Mouse (Mus musculus) ovary, postnatal 10 days (tissue): ENCODE measurements around the gene Specc1.
A peak's percentile ranks its signal among the peaks of the same experiment; 100 is the strongest.
"Not testable (repeated sequence)": the region's sequence is repeated elsewhere in the genome, so short reads cannot be mapped to it uniquely, and the experiment has no call there.

ENCODE experiments used
- DNase-seq: peaks from one replicate; pipeline ENCODE4 v3.0.0; 2022; ENCODE audit warnings: low spot score

Specc1 gene

DNA sequence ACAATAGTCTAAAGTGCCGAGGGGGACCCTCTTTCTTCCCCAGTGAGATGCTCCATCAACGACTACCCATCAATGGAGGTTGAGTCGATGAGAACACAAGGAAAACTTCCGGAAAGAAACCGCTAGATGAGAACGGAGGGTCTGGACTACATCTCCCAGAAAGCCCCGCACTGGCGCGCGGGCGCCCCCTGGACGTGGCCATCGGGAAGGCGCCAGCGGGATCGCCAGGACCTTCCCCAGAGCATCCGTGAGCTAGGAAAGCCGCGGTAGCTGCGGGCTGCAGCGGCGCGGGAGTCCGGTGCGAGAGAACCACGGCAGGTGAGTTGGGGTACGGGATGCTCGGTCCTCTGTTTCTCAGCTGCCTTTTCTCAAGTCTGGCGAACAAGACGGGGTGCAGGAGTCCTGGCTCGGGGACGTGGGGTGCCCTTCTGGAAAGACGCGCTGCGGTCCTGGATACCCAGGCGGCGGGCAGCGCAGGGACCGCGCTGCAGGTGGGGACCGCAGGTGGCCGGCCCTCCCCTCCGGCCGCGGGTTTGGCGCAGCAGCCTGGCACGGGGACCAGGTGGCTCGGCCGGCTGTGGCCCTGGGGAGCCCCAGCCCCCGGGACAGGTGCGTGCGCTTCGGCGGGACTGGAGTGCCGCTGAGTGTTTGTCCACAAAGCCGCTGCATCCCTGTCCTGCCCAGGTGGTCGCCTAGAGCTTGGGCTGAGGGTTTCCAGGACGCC is at the start of gene Specc1:
Specc1 (plus strand) TSS at position 192 of the 724 bp plus-strand sequence.
- DNase-seq: peak; percentile 92

DNA sequence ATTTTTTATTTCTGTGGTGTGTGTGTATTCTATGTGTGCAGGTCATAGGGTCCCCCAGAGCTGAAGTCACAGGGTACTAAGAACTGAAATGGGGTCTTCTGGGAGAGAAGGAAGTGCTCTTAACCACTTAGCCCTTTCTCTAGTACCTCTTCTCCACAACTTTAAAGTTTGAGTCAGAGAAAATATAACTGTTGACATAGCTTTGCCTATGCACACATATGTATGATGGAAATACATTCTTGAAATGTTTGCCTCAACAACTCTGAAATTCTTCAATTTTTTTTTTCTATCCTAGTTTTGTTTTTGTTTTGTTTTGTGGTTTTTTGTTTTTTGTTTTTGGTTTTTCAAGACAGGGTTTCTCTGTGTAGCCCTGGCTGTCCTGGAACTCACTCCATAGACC is 48.2 kb upstream of the Specc1 start:
- DNase-seq: no peak

DNA sequence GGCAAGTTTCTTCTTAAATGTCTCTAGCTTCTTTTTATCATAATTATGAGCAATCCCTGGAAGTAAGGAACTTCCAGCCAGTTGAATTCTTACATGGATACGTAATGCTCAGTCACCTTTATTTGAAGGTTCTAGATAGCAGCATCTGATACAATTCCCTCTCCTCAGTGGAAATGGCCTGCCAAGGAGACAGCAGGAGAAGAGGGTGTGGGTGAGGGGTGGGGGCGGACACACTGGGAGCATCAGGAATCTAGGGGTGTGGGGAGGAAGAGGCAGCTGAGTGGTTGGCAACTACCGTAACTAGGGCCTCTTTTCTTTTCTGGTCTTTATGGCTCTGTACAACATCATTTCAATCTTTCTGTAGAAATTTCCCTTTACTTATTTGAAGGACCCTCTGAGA is 36.9 kb upstream of the Specc1 start:
- no peak for DNase-seq

DNA sequence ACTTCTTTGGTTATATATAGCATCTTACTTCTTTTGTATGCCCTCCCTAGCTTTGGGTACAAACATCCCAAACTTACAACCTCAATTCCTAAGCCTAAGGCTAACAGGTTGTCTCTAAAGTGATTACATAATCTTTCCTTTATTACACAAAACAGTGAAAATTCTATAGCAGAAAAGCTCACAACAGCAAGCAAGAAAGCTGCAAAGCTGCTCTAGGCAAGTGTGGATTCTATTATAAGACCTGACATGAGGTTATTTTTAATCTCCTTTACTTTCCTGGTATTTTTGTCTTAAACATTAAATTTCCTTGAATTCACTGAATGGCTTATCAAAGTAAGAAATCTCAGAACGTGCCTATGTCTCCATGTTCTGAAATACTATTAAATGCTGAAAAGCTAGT is 33.3 kb upstream of the Specc1 start:
- no peak for DNase-seq

DNA sequence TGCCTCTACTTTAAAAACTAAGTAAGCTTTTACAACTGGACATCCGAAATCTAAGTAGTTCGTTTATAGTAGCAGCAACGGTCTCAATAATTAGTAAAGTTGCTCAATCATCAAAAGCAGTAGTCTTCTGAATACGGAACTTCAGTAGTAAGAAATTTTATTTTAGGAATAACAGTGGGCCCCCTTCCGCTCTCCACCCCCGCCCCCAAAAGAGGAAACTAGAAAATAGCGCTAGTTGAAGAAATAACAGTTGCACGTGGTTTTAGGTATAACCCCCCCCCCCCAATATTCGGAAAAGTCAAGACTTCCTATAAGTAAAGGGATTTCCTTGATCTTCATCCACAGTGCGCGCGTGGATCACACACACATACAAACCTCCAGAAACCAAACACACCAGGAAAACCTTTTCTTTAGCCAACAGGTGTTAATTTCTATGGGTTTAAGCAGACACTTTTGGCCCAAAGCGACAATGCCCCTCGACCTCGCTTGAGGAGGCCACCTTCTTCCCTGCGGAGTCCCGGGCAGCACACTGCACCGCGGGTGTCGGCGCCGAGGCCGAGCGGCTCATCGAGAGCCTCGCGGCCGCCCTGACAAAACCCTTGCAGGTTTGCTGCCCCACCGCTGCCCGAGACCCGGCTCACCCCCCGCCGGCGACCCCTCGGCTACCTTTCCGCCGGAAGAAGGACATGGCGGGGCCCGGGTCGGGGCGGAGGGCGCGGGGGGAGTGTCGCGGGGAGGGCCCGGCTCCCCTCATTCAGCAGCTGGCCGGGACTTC is 27.1 kb upstream of the Specc1 start:
- peak; percentile 2 for DNase-seq

DNA sequence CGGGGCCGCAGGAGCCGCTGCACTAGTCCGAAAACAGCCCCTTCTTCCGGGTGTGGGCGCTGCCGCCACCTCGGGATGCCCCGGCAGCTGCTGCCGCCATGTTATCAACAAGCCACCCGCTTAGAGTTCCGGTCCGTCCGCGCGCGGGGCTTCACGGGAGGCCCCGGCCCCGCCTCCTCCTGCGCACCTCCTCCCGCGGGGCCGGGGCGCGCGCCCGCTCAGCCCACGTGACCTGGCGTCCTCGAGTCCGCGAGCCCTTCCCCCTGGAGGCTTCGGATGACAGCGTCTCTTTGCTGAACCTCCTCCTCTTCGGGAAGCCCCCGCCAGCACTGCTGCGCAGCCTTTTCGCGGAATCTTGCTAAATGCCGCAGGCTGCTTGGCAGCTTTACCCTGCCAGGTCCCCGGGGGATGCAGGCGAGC is 26.5 kb upstream of the Specc1 start, which contains the start of gene Akap10:
Akap10 (minus strand) TSS at position 155 of the 420 bp plus-strand sequence.
- DNase-seq: peak; percentile 82

DNA sequence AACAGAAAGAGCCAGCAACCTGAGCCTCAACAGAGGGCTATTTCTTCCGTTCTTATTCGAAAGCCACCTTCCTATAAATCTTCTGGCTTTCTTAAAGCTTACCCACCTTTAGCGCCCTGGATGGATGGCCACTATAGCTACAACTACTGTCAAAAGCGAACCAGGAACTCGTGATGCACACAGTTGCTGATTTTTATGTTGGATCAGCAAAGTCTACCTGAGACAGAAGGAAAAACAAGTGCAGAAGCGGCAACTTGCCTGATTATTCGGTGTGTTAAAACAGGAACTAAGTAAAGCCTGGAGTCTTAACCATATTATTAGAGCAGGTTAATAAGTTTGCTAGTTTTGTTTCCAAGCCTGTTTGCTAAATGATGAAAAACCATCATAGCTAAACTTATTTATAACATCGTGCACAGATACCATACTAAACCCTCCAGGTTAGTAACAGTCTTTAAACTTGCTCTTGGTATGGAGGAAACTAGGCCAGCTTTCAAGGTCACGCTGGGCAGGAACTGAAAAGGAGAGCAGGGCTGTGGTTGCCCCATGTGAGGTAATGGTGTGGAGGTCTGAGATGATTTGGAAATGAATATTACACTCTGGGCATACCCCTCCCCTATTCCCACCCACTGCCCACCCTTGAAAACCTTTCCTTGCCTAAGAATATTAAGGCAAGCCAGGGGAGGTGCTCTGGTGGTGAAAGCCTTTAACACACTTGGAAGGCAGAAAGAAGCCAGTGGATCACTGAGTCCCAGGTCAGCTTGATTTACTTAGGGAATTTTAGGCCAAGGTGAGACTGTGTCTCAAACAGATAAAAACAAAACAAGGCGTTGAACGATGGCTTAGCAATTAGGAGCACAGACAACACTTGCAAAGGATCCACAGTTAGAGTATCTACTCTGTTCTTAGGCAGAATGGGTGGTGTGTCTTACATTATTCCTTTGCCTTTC is 25.6 kb upstream of the Specc1 start:
- no peak for DNase-seq

DNA sequence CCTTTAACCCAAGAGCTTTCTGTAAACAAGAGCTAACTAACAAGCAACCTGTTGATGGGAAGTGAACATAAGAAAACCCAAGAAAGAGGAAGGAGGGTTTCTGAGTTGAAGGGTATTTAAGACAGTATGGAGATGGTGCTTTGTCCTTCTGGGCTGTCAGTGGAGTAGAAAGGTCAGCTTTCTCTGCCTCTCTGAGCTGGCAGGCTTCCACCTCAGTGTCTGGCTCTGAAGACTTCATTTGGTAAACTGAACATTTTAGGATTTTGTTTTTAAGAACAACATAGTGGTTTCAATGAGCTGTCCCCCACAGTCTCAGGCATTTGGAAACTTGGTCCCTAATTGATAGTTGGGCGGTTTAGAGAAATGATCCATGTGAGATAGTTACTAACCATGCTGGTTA is 18.8 kb upstream of the Specc1 start:
- DNase-seq: no peak

DNA sequence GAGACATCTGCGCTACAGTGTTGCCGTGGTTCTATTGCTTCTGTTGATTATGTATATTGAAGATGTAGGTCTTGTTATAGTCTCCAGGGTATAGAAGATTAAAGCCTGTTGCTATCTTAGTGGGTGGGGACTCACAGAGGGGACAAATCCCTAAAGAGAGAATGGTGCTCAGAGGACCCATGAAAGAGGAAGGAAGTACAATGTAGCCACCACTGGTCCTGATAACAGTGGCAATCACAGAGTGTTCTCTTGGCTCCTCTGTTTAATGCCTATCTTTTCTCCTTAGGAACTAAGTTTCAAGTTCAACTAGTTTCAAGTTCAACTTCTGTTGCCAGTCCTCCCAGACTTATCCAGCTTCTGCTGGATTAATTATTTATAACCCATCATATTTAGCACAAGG is 13.7 kb upstream of the Specc1 start:
- no peak for DNase-seq

DNA sequence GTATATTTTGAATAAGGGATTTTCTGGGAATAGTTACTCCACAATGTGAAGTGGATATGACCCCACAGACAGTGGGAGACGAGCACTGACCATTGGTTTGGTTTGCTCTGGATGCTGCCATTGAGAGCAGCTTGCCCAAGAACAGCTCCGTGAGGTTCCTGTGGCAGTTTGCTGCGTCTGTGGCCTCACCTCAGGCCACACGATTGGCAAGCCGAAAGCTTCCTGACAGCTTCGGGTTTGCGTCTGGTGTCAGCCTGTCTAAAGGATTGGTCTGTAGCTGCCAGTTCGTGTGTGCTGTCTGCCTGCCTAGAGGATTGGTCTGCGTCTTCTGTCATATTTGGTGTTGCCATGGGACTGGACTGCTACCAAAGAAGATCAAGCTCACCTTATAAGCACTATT is 12.1 kb upstream of the Specc1 start:
- no peak for DNase-seq

DNA sequence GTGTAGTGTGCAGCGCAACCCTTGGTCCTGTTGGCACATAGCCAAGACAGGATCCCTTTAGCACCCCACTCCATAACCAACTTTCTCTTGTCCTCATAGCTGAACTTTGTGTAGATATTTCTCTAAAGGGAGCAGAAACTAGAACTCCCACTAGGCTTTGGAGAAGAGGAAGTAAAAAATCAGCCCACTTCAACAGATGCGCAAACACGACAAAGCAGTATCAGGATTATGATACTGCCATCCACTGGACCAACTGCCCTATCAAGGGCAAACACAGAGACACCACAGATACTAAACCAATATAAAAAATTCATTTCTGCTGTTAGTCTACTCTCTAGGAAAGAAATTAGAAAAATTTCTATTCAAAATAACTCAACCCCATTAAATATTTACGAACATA is 10.0 kb upstream of the Specc1 start:
- DNase-seq: no peak

DNA sequence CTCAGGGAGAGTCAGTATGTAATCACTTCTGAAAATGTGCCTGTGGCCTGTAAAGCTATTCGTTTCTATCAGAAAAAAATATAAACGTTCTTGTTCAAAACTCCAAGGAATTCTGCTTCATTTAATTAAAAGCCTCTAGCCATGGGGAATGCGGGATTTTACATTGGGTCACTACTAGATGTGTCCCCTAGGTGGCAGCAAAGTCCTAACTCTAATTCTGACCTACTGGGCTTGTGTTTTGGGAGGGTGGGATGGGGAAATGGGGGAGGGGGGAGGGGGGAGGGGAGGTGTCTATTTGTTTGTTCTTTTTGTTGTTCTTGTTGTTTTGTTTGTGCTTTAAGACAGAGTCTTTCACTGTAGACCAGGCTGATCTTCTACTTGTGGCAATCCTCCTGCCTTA is 7.2 kb upstream of the Specc1 start:
- DNase-seq: peak; percentile 14

DNA sequence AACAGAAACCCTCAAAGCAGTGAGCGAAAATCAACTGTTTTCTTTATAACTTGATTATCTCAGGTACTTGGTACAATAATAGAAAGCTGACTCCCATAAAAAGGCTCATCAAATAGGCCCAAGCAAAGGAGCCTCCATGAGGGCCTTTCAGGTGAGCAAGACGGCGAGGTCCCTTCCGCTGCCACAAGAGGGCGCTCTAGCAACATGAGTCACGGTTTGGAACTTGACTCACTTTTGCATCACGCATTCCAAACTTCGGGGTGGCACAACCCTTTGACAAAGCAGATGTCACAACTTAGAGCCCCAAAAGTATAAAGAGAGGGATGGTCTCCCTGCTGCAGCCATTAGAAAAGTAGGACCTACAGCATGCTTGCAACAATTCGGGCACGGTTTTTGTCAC is 5.9 kb upstream of the Specc1 start:
- peak; percentile 69 for DNase-seq

DNA sequence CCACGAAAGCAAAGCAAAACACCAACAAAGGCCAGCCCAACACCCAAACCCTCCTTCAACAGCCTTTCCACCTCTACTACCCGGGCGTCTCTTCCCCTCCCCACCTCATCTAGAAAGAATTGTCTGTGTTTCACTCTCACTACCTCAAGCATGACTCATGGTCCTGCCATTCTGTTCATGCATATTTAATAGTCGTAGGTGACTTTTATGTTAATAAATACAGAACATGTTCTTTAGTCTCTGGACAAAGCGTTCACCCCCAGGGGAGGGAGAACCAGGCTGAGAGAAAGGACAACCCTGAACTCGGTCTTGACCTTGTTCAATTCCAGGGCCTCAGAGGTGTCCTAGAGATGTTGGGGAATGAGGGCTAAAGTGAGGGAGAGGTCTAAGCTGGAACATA is 1.4 kb upstream of the Specc1 start:
- DNase-seq: no peak

DNA sequence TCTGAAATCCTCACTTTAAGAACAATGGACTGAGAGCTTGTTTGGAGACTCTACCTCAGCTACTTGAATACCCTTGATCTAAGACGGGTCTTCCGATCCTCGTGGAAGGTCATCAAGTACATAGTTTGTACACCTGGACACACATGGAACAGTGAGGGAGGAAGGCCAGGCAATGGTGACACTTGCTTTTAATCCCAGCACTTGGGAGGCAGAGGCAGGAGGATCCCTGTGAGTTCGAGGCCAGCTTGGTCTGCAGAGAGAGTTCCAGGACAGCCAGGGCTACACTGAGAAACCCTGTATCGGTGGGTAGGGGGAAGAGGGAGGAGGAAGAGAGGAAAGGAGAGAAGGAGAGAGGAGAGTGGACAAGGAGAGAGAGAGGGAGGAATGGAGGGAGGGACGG is 612 bp upstream of the Specc1 start:
- no peak for DNase-seq

DNA sequence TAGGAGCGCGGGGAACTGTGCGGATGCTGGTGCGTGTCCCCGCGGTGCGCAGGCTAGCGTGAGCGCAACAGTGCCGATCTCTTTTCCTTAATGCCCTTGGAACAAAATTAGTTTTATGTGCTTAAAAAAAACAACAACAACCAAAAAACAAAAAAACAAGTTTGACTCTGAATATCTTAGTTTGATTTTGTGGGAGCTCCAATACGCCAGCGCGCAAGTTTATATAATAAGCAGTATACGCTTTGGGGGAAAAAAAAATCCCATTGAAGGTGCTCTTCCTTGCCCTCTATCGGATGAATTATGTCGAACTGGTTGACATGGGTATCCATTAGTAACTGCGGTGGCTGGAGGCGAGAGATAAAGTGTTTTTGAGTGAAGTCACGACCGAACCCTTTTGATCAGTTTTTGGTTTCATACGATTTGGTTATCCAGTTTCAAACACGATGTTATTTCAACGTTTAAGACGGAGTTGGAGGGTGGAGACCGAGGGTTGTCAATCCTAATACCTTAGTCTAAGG is 792 bp downstream of the Specc1 start:
- DNase-seq: no peak

DNA sequence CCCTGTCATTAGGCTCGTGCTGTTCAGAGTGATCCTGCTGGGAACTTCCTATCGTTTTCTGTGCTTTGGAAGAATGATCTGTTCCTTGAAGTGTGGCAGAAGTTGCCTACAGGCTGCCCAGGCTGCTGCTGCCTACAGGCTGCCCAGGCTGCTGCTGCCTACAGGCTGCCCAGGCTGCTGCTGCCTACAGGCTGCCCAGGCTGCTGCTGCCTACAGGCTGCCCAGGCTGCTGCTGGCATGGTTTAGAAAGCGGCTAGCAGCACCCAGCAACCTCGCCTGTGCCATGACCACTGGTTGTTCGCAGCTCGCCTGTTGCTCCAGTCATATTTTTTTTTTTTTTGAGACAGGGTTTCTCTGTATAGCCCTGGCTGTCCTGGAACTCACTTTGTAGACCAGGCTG is 2.1 kb downstream of the Specc1 start:
- DNase-seq: not testable (repeated sequence)

DNA sequence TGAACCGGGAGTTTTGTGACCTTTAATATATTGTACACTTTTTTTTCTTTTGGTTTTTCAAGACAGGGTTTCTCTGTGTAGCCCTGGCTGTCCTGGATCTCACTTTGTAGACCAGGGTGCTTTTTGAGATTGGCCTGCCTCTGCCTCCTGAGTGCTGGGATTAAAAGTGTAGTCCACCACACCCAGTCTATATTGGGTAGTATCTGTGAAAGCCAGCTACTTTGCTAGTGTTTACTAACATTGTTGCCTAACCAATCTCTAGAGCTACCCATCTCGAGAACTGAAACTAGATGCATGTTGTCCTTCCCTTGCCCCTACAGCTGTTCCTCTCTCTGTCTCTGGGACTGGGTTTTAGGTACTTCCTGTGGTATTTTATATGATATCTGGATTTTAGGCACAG is 3.5 kb downstream of the Specc1 start:
- no peak for DNase-seq

DNA sequence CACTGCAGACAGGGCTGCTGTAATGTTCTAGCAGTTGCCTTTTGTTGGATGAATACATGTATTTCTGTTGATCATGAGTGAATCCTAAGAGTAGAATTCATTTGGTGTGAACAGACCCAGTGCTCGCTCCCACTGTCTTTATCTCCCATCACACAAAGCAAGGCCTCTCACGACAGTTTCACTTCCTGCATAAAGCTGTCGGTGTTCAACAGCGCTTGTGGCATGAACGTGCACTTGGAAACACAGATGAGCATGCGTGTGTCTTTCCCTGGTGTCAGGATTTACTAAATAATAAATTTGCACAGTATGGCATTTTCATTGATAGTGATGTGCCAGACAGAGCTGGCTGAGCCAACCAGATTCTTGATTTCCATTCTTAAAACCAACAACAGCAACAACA is 6.1 kb downstream of the Specc1 start:
- no peak for DNase-seq

DNA sequence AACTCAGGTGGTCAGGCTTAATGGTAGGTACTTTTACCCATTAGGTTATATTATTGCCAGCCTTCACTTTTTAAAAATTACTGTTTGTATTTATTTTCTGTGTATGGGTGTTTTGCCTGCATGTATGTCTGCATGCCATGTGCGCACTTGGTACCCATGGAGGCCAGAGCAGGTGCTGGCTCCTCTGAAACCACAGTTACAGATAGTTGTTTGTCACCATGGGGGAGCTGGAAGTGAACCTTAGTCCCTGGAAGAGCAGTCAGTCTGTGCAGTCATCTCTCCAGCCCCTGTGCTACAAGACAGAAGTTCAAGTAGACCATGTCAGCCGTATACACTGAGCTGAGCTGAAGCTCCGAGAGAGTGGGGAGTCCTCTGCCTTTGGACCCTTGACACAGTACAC is 6.6 kb downstream of the Specc1 start:
- DNase-seq: no peak

DNA sequence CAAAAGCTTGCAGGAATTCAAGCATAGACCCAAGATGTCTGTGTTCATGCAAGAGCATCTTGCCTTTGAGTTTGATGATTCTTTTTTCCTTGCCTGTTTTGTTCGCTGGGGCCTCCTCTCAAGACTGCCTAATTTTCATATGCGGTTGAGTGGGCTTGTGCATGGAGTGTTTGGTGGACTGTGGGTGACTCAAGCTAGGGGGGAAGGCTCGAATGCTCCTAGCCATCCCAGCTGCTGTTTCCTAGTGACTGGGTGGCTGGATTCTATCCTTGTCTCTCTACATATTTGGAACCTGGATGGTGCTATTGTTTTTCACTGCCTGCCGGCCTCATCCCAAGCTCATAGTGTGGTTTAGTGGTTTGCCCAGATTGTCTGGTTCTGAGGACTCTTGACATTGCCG is 8.0 kb downstream of the Specc1 start:
- no peak for DNase-seq

DNA sequence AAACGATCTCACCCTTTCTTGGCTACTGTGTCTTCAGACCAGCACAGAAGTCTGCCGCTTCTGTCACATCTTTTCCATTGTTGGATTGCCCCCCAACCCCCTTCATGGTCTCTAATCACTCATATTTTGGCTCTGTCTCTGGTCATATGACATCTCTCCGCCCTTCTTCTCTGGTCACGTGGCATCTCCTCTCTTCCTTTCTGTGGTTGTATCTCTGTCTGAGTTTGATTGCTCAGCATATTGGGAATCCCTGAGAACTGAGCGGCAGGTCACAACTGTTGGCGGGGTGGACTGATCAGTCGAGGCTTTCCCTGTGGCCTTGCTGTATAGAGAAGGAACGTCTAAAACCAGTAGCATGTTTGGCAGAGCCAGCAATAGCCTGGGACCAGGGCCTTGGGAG is 10.5 kb downstream of the Specc1 start:
- DNase-seq: no peak
